Mouse (Mus musculus) lung, postnatal 0 days (tissue): ENCODE measurements around the gene Zranb3. TPM values are rescaled to one million over a fixed set of nuclear protein-coding genes. Genes with fewer than 3 reads are reported as not detected.

Source experiments
- ATAC-seq: fragments of 200-750 bp; cut with Nextera tagmentation; 2 replicates; pipeline ENCODE4 v1.8.0; 2017; ENCODE audit warnings: moderate library complexity
- DNase-seq: peaks from one replicate; pipeline ENCODE4 v3.0.0-alpha.2; 2016; ENCODE audit warnings: low spot score
- H3K27ac ChIP-seq: fragments of 300-500 bp; sonication (generic); 2 replicates; pipeline ENCODE4 v1.5.1; 2014; ENCODE audit warnings: antibody characterized with exemption, mild to moderate bottlenecking, low read length, mixed read lengths
- H3K27me3 ChIP-seq: fragments of 300-500 bp; sonication (generic); replicated peaks from 2 replicates; pipeline ENCODE4 v1.6.1; 2014; ENCODE audit warnings: low read length, mixed read lengths; ENCODE audit not compliant: insufficient read depth
- H3K36me3 ChIP-seq: fragments of 300-500 bp; sonication (generic); 2 replicates; pipeline ENCODE4 v1.6.1; 2014; ENCODE audit warnings: low read length, mixed read lengths; ENCODE audit not compliant: insufficient read depth
- H3K4me1 ChIP-seq: fragments of 300-500 bp; sonication (generic); 2 replicates; pipeline ENCODE4 v1.6.1; 2014; ENCODE audit warnings: antibody characterized with exemption, low read depth, low read length, mixed read lengths; ENCODE audit not compliant: insufficient read depth
- H3K4me2 ChIP-seq: fragments of 300-500 bp; sonication (generic); replicated peaks from 2 replicates; pipeline ENCODE4 v1.6.1; 2014; ENCODE audit warnings: low read depth, mild to moderate bottlenecking, low read length, moderate library complexity, mixed read lengths
- H3K4me3 ChIP-seq: fragments of 300-500 bp; sonication (generic); 2 replicates; pipeline ENCODE4 v1.5.1; 2014; ENCODE audit warnings: low read depth, low read length
- H3K9ac ChIP-seq: fragments of 300-500 bp; sonication (generic); replicated peaks from 2 replicates; pipeline ENCODE4 v1.6.1; 2014; ENCODE audit warnings: low read depth, mild to moderate bottlenecking
- H3K9me3 ChIP-seq: fragments of 300-500 bp; sonication (generic); 2 replicates; pipeline ENCODE4 v1.6.1; 2016; ENCODE audit warnings: low read length, mixed read lengths
- CTCF ChIP-seq: IDR thresholded peaks from 2 replicates; pipeline ENCODE4 v1.5.1; 2016; ENCODE audit warnings: antibody characterized with exemption, mild to moderate bottlenecking
- EP300 ChIP-seq: IDR thresholded peaks from 2 replicates; pipeline ENCODE4 v1.6.1; 2016; ENCODE audit warnings: antibody characterized with exemption, mild to moderate bottlenecking, control low read depth
- whole genome bisulfite sequencing: fragments of 180-500 bp; shearing (Covaris S2); extraction: QIAGEN DNeasy Blood & Tissue Kit; methylation state at CpG from one replicate; pipeline ENCODE4 v1.1.7; 2014; 5-methylcytosine and 5-hydroxymethylcytosine counted together
- polyA plus RNA-seq: library from polyadenylated mRNA; unstranded; fragments of >200 nt; fragmentation: Nextera tagmentation; extraction: Ambion mirVana; gene quantifications from 2 replicates; pipeline ENCODE4 v1.2.1, GENCODE M21; 2015

Gene Zranb3
- polyA plus RNA-seq, 1 experiment from 2014 or later, result 1.0 TPM

- H3K36me3 ChIP-seq, result no peaks in the 10 kb centered on the region
- H3K4me2 ChIP-seq, result no peak overlapping the region
- no peak overlapping the region for H3K4me3 ChIP-seq
- WGBS, result 87% methylated on average over 1 of the region's 1 CpGs
- no peak for ATAC-seq
- TF ChIP-seq EP300 (no peak), CTCF (no peak)
- no peaks in the 10 kb centered on the region for H3K4me1 ChIP-seq
- H3K27ac ChIP-seq, result no peak overlapping the region
- H3K9me3 ChIP-seq, result no peaks in the 10 kb centered on the region
- no peak for DNase-seq
- no peak overlapping the region for H3K9ac ChIP-seq
- no peaks in the 10 kb centered on the region for H3K27me3 ChIP-seq
These were observed 40.7 kb downstream of the Zranb3 start for GRCm38 (mm10) chr1:128062167-128062566.

- H3K36me3 ChIP-seq, result no peaks in the 10 kb centered on the region
- ATAC-seq, result no peak
- H3K4me1 ChIP-seq, result no peaks in the 10 kb centered on the region
- no peak overlapping the region for H3K4me2 ChIP-seq
- H3K4me3 ChIP-seq, result no peak overlapping the region
- DNase-seq, result no peak
- H3K9ac ChIP-seq, result no peak overlapping the region
- TF ChIP-seq CTCF (no peak), EP300 (no peak)
- no peaks in the 10 kb centered on the region for H3K27me3 ChIP-seq
- H3K27ac ChIP-seq, result no peak overlapping the region
- H3K9me3 ChIP-seq, result no peaks in the 10 kb centered on the region
- WGBS, result 65% methylated on average over 1 of the region's 1 CpGs
These were observed 41.4 kb downstream of the Zranb3 start for GRCm38 (mm10) chr1:128061401-128061800.

- H3K27me3 ChIP-seq, result no peaks in the 10 kb centered on the region
- TF ChIP-seq EP300, result no peak
- no peak for TF ChIP-seq CTCF
- no peaks in the 10 kb centered on the region for H3K36me3 ChIP-seq
- no peak for ATAC-seq
- WGBS, result 73% methylated on average over 8 of the region's 8 CpGs
- H3K27ac ChIP-seq, result no peak overlapping the region
- no peaks in the 10 kb centered on the region for H3K9me3 ChIP-seq
- DNase-seq, result no peak
- H3K9ac ChIP-seq, result no peak overlapping the region
- no peak overlapping the region for H3K4me2 ChIP-seq
- no peak overlapping the region for H3K4me3 ChIP-seq
- no peaks in the 10 kb centered on the region for H3K4me1 ChIP-seq
These were observed 42.0 kb downstream of the Zranb3 start for GRCm38 (mm10) chr1:128060655-128061344.

GRCm38 (mm10) chr1:128058625-128059024 is 44.2 kb downstream of the Zranb3 start:
- Histone ChIP-seq H3K4me3 (no peak overlapping the region), H3K27ac (no peak overlapping the region), H3K27me3 (no peaks in the 10 kb centered on the region), H3K9ac (no peak overlapping the region), H3K9me3 (no peaks in the 10 kb centered on the region), H3K4me1 (no peaks in the 10 kb centered on the region), H3K4me2 (no peak overlapping the region), H3K36me3 (no peaks in the 10 kb centered on the region)
- 89% methylated on average over 5 of the region's 5 CpGs for WGBS
- ATAC-seq (no peak), DNase-seq (no peak)
- TF ChIP-seq EP300 (no peak), CTCF (no peak)

GRCm38 (mm10) chr1:128057269-128057668 is 45.6 kb downstream of the Zranb3 start:
- no peak overlapping the region for H3K4me3 ChIP-seq
- H3K27me3 ChIP-seq, result no peaks in the 10 kb centered on the region
- no peak overlapping the region for H3K4me2 ChIP-seq
- H3K36me3 ChIP-seq, result no peaks in the 10 kb centered on the region
- no peak for DNase-seq
- no peaks in the 10 kb centered on the region for H3K4me1 ChIP-seq
- no peaks in the 10 kb centered on the region for H3K9me3 ChIP-seq
- H3K27ac ChIP-seq, result no peak overlapping the region
- no peak for ATAC-seq
- H3K9ac ChIP-seq, result no peak overlapping the region
- 88% methylated on average over 4 of the region's 4 CpGs for WGBS
- TF ChIP-seq EP300 (no peak), CTCF (no peak)

GRCm38 (mm10) chr1:128046920-128047319 is 55.9 kb downstream of the Zranb3 start:
- DNase-seq (no peak), ATAC-seq (no peak)
- no peak overlapping the region for H3K9ac ChIP-seq
- H3K9me3 ChIP-seq, result no peaks in the 10 kb centered on the region
- H3K36me3 ChIP-seq, result no peaks in the 10 kb centered on the region
- H3K4me1 ChIP-seq, result no peaks in the 10 kb centered on the region
- no peak for TF ChIP-seq EP300
- TF ChIP-seq CTCF, result no peak
- no peak overlapping the region for H3K4me3 ChIP-seq
- no peak overlapping the region for H3K27ac ChIP-seq
- no peak overlapping the region for H3K4me2 ChIP-seq
- 59% methylated on average over 7 of the region's 7 CpGs for WGBS
- H3K27me3 ChIP-seq, result no peaks in the 10 kb centered on the region
